Mouse (Mus musculus) CH12.LX (cell line): ENCODE results near the gene Olfr695.
"Not testable (repeated sequence)": the region's sequence is repeated elsewhere in the genome, so short reads cannot be mapped to it uniquely, and the experiment has no call there.

Experiments
- IRF4 ChIP-seq: IDR thresholded peaks from 2 replicates; pipeline ENCODE4 v1.6.1; 2014; ENCODE audit warnings: low read depth, mild to moderate bottlenecking, inconsistent platforms, low read length, improper control_type of control experiment
- RCOR1 ChIP-seq: conservative IDR thresholded peaks from 2 replicates; pipeline ENCODE4 v1.6.1; 2012; ENCODE audit warnings: low read depth, mild to moderate bottlenecking, inconsistent platforms, low read length, improper control_type of control experiment

- TF ChIP-seq RCOR1, IRF4: not testable (repeated sequence)
Observed at GRCm38 (mm10) chr7:106725654-106726053, 9.5 kb upstream of the Olfr695 start.
